Mouse (Mus musculus) bone marrow, adult 2 months (tissue): ENCODE measurements at regions not wholly inside any gene's neighbourhood (a gene's known extent, or its start where the extent isn't known, plus 50 kb on each side); places are given as distances from the start of the nearest gene placed in this dataset.

Source experiments
- CTCF ChIP-seq: fragments of 200-500 bp; IDR thresholded peaks from 2 replicates; pipeline ENCODE4 v1.5.1; 2011; ENCODE audit warnings: low read length, control low read depth; ENCODE audit not compliant: control insufficient read depth, insufficient read depth
- POLR2A ChIP-seq: fragments of 200-500 bp; IDR thresholded peaks from 2 replicates; pipeline ENCODE4 v1.6.1; 2011; ENCODE audit warnings: low read depth, mild to moderate bottlenecking, control low read depth, low read length, borderline replicate concordance; ENCODE audit not compliant: control insufficient read depth

GRCm38 (mm10) chr16:26251027-26251426 is 120.6 kb downstream of the Cldn1 start:
- TF ChIP-seq CTCF (no peak), POLR2A (no peak)
